Mouse (Mus musculus) neural tube, embryonic 10.5 days (tissue): Measurements from ENCODE around the gene Sfn.

Experiments
- DNase-seq: peaks from one replicate; pipeline ENCODE4 v3.0.0-alpha.2; 2017; ENCODE audit warnings: low spot score; ENCODE audit errors: extremely low spot score

The Sfn gene

DNA sequence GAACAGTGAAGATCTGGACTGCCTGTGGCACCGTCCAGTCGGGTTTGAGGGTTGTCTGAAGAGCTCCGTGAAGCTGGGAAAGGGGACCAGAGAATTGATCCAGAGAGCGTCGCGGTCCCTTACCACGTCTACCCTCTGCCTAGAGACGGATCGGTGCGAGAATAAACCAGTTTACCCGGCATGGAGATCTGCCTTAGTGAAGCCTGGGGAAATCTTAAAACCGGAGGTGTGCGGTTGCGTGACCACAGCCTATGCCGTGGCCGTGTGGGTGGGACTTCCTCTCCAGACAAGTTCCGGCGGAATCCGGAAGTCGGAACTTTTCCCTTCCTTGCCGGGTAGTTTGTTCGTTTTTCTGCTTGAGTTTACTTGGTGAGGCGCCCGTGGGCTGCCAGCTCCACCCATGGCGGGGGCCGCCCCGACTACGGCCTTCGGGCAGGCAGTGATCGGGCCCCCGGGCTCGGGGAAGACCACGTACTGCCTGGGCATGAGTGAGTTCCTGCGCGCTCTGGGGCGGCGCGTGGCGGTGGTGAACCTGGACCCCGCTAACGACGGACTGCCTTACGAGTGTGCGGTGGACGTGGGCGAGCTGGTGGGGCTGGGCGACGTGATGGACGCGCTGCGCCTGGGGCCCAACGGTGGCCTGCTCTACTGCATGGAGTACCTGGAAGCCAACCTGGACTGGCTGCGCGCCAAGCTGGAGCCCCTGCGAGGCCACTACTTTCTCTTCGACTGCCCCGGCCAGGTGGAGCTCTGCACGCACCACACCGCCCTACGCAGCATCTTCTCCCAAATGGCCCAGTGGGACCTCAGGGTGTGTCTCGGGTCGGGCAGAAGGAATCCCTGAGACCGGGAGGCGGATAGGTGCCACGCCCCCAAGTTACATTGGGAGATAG lies 17.7 kb downstream of the Sfn start, which contains the start of gene Gpn2:
TSS of gene Gpn2 (plus strand) at position 304 of the 893 bp plus-strand sequence.
- peak; percentile 83 for DNase-seq

DNA sequence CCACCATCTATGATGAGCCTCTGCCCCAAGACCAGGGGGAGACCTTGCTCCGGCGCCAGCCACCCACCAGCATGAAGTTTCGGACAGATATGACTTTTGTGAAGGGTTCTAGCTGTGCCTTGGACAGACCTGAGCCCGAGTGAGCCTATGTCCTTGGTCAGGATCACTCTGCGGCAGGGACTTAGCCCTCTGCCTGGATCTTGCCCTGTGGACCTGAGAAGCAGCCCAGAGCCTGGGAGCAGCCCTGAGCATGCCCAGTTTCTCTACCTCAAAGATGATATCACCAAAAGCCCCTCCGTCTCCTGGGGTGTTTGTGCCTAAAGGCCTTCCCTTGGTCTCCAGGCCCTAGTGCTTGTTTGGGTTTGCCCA lies 18.3 kb downstream of the Sfn start:
- DNase-seq: no peak

DNA sequence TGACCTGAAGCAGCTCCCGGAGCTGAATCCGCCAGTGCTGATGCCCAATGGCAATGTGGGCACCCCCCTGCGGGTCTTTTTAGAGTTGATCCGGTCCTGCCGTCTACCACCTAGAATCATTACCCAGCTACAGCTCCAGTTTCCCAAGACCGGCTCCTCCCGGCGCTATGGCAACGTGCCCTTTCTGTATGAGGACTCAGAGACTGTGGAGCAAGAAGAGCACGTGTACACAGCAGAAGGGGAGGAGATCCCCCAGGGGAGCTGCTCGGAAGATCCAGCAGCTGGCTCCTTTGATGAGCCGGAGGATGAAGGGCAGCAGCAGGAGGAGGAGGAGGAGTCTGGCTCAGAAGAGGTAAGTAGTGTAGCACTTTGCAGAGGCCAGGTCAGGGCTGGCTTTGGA lies 24.0 kb downstream of the Sfn start:
- DNase-seq: no peak

DNA sequence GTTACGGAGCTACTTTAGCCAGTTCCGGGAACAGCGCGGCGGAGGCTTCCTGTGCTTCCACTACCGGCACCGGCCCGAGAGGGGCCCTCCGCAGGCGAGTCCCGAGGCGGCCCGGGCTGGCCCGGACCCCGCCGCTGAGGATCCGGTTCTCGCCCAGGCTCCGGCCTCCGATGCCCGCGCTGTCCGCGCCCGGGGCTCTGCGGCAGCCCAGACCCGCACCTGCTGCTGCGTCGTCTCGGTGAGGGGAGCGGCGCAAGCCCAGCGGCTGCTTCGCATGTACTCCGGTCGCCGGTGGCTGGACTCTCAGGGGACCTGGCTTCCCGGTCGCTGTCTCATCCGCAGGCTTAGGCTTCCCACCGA lies 27.1 kb downstream of the Sfn start:
- no peak for DNase-seq

DNA sequence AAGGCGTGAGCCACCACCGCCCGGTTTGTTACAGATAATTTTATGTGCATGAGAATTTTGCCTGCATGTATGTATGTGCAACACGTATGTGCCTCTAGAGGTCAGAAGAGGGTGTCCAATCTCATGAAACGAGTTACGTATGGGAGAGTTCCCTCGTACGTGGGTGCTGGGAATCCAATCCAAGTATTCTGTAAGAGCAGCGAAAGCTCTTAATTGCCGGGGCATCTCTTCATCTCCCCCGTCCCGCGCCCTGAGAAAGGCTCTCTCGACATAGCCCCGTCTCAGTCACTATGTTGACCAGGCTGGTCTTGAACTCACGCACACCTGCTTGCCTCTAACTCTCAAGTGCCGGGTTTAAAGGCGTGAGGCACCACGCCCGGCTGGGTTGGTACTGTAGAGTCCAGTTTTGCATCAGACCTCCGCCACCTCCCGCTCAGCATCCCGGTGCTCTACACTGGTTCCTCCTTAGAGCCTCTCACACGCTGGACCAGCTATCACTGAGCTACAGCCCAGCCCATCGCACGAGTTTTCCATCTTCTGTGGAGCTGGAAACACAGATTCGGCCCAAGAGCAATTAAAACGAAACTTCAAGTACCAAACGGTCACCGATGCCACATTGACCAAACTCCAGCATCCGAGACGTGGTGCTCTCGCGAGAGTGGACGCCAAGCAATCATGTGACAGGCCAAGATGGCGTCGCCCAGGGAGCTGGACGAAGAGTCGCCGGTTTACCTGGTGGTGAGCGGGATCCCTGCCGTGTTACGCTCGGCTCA lies 27.7 kb downstream of the Sfn start, which contains the start of gene Gpatch3:
TSS of gene Gpatch3 (plus strand) at position 676 of the 773 bp plus-strand sequence.
- DNase-seq: peak; percentile 92

DNA sequence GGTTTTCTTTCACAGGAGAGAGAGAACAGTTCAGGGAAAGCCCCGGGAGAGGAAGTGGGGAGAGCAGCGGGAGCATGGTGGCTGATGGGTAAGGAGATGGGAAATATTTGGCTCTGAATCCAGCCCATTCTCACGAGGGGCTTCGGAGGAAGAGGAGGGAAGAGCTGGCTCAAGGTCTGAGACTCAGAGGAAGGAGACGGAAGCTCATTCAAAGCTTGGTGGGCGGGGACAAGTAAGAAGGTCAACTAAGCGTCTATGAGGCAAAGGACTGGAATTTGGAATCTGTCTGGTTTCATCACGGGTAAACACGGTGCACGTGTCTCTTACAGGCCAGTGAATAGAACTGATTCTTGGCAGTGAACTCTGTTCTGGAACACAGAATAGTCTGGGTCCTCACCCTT lies 31.9 kb downstream of the Sfn start:
- DNase-seq: no peak

DNA sequence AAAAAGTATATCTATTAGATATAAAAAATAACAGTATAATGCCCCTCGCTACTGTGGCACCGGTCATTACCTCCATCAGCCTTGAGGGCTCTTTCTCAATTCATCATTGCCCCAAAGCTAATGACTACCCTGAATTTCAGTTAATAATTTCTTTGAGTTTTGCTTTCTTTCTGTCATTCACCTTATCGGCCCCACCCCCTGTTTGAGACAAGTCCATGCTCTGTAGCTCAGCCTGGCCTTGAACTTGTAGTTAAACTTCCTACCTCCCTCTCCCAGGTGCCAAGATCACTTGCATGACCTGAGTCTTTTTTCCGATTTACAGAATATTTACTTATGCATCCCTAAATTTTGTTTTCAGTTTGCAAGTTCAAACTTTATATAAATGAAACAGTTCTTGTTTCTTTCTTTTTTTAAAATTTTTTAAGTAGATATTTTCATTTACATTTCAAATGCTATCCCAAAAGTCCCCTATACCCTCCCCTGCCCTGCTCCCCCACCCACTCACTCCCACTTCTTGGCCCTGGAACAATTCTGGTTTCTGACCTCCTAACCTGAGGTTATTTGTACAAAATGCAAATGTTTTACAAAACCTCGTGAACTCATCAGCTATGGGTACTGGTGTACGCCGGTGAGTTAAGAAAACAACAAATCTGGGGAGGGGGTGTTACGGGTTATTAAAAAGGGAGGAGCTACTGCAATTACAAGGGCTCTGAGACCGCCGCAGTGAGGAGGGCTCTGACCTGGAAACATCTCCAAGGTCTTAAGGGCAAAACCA lies 32.5 kb downstream of the Sfn start:
- DNase-seq: no peak

DNA sequence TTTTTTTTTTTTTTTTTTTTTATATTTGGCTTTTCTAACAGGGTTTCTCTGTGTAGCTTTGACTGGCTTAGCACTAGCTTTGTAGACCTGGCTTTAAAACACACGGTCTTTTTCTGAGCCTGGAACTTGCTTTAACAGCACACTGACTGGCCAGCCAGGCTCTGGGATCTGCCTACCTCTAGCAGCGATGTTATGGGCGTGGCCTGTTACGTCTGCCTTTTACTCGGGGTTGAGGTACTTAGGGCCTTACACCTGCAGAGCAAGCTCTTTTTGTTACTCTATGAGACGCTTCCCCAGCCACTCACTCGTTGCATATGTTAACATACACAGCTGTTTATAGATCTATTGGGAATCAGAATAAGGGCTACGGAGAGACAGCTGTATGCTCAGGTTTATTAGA lies 34.7 kb downstream of the Sfn start:
- DNase-seq: no peak

DNA sequence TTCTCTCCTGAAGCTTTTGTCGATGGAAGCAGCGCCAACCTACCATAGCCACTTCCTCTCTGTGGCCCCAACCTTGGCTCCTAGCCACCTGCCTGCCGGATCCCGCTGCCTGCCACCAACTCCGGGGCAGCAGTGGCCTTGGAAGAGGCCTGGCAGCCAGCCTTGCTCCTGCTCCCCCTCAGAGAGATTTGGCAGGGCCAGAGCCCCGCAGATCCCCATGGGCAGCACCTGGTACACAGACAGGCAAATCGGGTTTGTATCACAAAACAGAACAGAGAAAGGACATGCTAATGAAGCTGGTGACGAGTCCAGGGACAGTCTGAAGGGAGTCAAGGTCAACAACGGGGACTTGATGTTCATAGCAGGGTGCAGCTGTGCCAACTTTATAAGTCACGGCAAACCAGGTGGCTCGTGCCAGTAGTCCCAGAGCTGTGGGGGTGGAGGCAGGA lies 38.8 kb downstream of the Sfn start:
- DNase-seq: no peak

DNA sequence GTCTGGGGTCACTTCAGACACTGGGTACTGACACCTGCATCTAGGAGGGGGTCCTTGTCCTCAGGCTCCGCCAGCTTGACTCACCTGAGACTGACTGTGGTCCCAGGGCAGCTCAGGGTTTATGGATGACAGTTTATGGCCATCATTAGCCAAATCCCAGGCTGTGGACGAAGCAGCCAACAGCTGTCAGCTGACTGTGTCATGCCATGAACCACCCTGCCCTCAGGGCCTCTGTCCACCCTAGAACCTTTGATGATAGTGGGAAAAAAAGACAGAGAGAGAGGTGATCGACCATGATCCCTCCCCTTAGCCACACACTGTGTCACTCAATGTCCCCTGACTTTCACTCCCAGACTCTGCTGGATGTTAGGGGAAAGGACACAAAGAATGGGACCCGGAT lies 40.3 kb downstream of the Sfn start:
- DNase-seq: no peak

DNA sequence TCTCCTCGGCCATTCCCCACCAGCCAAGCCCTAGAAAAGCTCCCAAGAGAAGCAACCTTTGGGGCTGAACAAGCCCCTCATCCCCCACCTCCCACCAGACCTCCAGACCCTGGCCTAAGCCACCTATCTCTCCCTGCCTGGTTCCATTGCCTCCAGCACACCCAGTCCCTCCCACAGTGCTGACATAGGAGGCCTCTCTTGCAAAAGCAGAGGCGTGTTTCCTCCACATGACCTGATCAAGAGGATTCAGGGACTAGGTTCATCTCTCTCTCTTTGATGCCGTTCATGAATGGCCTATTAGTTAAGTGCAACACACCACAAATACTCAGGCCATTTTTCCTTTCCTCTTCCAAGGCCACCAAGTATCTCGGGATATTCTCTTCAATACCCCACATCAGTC lies 42.1 kb downstream of the Sfn start:
- DNase-seq: no peak

DNA sequence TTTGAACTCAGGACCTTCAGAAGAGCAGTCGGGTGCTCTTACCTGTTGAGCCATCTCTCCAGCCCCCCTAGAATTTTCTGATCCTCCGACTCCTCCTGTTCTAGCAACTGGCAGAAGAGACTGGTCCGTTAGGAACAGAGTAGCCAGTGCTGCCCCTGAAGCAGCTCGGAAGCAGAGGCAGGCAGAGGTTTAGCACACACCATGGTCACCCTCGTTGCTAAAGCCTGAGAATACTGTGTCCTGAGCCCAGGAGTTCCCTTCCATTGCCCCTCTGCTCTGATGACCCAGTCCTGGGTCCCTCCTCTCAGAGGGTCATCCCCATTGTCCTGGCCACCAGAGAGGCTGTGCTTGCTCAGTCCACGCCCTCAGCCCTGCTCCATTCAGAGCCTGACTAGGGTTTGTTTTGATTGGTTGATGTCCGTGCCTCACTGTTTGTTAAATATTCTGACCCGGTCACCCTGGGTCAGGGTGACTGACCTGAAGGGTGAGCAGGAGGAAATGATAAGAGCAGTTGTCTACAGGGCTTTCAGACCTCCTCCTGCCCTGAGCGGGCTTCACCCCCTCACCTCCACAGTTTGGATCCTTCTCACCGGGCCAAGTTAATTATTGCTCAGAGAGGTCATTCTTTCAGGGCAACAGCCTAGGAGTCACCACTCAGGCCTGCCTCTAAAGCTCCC lies 44.8 kb downstream of the Sfn start:
- no peak for DNase-seq

DNA sequence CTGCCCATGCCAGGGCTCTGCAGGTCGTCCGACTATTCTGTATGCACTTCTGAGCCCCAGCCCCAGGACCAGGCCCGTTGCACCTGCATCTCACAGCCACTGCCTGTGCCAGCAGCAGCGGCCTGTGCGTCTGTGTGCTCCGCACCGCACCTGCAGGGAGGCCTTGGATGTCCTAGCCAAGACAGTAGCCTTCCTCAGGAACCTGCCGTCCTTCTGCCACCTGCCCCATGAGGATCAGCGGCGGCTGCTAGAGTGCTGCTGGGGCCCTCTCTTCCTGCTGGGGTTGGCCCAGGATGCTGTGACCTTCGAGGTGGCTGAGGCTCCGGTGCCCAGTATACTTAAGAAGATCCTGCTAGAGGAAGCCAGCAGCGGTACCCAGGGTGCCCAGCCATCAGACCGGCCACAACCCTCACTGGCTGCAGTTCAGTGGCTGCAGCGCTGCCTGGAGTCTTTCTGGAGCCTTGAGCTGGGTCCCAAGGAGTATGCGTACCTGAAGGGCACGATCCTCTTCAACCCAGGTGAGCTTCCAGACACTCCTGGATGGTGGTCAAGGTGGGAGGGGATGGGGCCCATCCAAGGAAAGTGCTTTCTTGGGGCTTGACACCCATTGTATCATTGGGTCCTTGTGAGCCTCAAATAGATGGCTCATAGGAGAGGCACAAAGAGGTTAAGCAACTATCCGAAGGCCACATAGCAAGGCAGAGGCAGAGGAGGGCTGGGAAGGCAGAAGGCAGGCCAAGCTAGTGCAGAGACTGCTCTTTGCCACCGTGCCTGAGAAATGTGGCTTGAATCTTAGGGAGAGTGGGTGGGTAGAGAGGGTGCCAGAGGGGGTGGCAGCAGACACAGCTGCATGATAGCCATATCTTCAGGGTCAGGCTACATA lies 48.3 kb downstream of the Sfn start:
- no peak for DNase-seq

DNA sequence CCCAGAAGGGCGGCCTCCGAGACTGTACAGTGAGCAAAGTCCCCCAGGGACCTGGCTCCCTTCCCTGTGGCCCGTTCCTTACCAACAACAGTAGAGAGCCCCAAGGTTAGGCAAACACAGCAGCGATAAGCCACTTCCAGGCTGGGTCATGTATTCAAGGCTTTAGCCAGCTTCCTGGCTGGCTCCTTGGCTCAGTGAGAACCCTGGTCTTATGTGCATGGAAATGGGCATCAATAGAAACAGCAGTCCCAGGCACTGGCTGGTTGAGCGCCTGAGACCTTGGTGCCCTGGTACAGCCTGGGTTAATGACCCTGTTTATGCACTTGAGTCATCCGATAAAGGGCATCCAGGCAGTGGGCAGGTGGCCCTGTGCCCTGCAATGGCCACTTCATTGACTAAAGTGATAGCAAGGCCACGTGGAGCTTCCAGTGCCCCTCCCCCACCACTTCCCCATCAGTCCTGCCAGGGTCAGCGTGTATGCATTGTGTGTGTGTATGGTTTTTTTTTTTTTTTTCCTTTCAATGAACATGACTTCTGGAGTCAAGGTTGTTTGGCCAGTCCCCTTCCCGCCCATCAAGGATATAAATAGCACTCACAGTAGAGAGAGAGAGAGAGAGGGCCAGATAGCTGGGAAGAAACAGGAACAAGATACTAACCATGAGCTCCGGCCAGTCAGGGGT lies 49.1 kb downstream of the Sfn start, which contains the start of gene Nr0b2:
TSS of gene Nr0b2 (plus strand) at position 609 of the 680 bp plus-strand sequence.
- no peak for DNase-seq

DNA sequence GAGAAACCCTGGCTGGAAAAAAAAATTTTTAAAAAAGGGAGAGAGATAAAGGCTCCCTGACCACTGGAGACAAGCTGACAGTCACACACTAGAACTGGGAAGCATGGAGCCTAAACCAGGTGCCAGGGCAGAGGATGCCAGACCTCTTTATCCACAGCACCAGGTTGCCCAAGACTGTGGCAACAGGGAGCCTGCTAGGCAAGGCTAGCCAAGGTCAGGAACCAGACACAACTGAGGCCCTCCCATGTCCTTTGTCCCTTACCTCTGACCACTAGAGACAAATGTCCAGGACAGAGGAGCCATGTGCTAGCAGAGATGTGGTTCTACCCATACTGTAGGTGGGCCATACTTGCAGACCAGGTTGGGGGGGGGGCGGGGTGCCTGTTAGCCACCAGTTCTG lies 49.9 kb downstream of the Sfn start:
- DNase-seq: no peak
